Mouse (Mus musculus): ENCODE measurements around the gene Smyd3.

DNA sequence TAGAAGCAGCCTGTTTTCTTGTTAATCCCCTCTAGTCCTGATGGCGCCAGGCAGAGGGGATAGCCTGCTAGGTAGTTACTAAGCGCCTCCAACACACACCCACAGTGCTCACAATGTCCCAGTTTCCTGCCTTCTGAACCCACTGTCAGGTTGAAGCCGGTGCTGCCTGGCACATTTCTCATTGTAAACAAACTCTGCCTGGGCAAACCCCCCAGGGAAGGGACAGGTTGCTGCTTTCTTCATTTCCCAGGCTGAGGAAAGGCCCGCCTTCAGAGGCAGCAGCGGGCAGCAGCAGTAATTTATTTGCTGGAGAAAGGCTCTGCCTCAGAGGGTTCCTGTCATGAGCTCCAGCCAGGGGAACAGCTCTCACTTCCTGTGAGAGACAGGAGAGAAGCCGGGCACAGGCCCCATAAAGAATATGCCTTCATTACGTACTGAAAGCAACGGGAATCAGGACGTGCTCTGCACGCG, 256.3 kb downstream of the Smyd3 start:
- TF ChIP-seq CTCF (IDR thresholded peaks at IDR 0.05) (no peak), EP300 (IDR thresholded peaks at IDR 0.05) (no peak)
